Mouse (Mus musculus) CD8-positive naive resting alpha-beta T cell, adult 2 months (primary cell): ENCODE data around the gene Olfr221.

ENCODE experiments used
- DNase-seq, 2 experiments: peaks; one replicate each; pipeline ENCODE4 v3.0.0; 2022; ENCODE audit warnings: low read depth in 2 of 2, low spot score in 2 of 2

Gene Olfr221

DNA sequence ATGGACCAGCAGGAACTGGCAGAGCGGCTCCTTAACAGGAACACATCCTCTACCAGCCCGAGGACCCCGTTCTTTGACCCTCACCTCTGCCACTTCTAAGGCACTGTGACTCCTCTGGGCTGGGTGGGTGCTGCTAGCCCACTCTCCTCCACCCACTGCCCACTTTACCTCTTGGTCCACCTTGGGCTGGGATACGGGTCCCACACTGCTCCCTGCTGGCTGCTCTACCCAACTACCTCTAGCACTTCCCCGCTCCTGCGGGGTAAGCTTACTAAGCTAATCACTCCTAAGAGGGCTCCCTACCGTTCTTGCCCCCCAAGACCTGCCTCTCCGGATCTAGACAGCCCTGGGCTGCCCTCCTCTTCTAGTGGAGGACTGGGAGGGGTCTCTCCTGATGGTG, 36.0 kb downstream of the Olfr221 start:
- no peak for DNase-seq

DNA sequence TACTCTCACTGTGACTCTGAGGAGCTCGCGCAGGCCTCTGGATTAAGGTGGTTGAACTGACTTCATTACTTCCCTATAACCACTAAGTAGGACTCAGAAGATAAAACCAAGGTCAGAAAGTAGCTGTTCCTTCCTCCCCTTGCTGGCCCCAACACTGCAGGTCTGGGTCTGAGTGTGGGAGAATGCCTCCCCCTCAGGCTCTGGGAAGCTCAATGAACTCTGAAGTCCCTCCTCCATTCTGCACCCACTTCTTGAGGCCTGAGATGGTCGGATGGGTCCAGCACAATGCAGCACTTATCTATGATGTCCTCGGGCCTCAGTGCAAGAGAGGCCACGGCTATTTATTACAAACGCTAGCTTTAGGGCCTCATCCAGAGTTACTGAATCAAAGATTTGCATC, 36.6 kb downstream of the Olfr221 start:
- no peak for DNase-seq

DNA sequence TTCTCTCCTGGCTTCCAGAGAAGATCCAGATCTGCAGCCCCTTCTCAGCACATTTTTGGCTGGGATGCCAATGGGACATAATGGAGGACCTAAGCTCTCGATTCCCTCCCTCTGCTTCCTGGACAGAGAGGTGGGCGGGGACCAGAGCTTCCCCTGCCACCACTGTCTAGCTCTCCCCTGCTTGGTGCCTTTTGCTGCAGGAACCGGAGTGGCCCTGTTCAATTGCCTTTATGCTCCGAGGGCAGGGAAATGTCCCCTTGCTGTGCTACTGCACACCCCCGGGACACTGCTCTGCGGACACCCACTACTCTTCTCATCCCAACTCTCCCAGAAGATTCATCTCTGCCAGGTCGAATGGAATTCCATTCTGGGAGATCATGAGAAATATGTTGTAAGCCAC, 37.1 kb downstream of the Olfr221 start:
- no peak for DNase-seq

DNA sequence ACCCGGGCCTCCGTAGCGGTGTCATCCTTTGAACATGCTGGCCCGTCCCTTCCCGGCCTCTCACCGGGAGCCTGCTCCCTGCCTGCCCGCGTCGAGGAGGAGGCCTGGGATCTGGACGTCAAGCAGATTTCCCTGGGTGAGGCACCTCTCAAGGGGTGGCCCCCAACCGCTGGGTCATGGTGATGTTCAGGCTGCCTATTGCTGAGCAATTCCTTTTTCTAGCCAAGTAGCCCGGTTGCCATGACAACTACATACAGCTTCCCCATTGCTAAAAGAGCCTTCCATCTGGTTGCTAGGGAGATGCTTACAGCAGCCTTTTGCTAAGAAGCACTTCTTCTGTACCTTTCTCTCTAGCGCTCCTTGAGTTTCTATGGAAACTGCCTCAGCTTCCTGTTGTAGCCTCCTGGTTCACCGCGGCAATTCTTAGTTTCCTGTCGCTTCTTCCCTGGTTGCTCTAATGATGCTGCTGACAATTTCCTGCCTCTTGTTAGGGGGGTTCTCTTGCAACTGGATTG, 38.2 kb downstream of the Olfr221 start:
- peak; percentile 46 to 65 for DNase-seq

DNA sequence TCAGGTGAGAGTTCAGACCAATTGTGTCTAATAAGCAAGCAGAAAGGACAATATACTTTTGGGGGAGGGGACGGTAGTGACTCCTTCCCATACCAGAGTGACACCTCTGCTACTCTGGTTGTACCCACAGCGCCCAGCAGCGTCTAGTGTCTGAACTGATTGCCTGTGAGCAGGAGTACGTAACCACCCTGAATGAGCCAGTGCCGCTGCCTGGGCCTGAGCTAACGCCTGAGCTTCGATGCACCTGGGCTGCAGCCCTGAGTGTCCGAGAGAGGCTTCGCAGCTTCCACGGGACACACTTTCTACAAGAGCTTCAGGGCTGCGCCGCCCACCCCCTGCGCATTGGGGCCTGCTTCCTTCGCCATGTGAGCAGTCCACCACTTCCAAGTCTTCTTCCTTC, 44.8 kb downstream of the Olfr221 start:
- DNase-seq = no peak

DNA sequence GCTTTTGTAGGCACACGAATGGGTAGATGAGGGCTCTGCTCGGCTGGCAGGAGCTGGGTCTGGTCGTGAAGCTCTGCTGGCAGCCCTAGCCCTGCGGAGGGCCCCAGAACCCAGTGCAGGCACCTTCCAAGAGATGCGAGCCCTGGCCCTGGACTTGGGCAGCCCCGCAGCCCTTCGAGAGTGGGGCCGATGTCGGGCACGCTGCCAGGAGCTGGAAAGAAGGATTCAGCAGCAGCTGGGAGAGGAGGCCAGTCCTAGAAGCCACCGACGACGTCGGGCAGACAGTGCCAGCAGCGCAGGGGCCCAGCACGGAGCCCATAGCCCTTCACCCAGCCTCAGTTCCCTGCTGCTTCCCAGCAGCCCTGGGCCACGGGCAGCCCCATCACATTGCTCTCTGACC, 45.4 kb downstream of the Olfr221 start:
- no peak for DNase-seq

DNA sequence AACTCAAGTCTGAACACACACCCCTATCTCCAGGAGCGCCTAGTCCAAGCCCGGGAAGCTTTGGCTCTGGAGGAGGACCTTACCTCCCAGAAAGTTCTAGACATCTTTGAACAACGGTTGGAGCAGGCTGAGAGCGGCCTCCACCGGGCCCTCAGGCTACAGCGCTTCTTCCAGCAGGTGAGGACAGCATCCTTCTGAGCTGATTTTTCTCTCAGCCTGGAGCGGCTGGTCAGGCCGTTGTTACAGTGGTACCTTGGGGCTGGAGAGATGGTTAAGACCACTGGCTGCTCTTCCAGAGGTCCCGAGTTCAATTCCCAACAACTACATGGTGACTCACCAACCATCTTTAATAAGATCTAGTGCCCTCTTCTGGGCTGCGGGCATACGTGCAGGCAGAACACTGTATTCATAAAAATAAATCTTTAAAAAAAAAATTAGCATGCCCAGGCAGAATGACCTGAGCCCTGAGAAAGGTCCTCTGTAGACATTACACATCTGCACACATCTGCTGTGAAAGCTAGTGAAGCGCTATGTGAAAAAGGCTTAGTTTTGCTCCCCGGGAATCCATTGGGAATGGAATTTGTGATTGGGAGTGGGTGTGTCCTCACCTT, 45.9 kb downstream of the Olfr221 start:
- DNase-seq = no peak

DNA sequence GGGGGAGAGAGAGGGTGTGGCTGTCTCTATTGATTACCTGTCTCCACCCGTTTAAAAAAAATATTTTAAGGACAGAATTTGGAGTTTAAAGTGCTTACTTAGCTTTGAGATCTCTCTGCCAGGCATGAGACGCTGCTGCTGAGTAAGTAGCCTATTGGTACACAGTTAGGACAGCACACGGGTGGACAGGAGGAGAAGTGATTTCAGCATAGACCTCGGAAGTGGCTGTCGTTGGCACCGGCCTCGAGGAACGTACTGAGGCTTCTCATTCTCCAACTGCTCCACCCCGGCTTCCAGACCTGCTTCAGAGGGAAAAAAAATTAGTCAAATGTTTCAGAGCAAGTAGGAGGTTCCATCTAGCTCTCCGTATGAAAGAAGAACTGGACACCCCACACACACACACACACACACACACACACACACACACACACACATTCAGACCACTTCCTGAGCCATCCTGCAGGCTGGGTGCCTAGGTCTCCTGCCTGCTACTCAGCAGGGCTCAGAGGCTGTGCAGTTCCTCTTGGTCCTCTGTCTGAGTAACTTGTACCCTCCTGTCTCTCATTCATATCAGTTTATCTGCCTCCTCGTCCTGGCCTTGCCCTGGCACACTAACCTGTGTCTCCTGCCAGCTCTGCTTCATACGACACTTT, 46.9 kb downstream of the Olfr221 start:
- DNase-seq = no peak

DNA sequence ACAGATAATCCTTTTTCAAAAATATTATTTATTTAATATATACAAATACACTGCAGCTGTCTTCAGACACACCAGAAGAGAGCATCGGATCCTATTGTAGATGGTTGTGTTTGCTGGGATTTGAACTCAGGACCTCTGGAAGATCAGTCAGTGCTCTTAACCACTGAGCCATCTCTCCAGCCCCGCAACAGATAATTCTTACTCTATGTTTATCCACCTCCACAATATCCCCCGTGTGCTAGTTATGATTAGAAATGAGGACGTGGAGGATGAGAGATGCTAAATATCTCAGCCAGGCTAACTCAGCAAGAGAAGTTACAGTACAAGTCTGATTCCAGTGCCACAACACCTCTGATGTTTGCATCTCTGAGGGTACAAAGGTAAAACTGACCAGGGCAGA, 47.8 kb downstream of the Olfr221 start:
- DNase-seq = no peak

DNA sequence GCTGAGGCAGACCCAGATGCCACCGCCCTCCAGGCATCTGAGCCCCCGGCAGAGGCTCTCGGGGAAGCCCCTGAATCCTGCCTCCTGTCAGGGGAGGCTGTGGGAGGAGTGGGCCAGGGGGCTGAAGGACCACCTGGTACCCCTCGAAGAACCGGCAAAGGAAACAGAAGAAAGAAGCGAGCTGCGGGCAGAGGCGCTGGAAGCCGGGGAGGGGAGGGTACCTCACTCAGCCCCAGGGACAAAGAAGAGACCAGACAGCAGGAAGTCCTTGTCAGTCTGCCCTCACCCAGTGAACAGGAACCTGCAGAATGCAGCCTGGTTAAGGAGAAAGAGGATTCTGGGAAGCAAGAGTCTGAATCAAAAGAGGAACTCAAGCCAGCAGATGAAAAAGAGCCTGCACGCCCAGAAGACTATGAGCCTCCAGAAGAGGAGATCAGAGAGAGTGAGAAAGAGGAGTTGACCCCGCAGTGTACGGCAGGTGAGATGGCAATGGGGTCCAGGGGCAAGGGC, 52.7 kb downstream of the Olfr221 start:
- no peak for DNase-seq

DNA sequence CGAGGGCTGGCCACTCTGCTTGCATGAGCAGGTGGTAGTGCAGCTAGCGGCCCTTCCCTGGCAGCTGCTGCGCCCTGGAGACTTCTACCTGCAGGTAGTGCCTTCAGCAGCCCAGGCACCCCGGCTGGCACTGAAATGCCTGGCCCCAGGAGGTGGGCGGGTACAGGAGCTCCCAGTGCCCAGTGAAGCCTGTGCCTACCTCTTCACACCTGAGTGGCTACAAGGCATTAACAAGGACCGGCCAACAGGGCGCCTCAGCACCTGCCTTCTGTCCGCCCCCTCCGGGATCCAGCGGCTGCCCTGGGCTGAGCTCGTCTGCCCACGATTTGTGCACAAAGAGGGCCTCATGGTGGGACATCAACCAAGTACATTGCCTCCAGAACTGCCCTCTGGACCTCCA, 53.5 kb downstream of the Olfr221 start:
- DNase-seq = no peak

DNA sequence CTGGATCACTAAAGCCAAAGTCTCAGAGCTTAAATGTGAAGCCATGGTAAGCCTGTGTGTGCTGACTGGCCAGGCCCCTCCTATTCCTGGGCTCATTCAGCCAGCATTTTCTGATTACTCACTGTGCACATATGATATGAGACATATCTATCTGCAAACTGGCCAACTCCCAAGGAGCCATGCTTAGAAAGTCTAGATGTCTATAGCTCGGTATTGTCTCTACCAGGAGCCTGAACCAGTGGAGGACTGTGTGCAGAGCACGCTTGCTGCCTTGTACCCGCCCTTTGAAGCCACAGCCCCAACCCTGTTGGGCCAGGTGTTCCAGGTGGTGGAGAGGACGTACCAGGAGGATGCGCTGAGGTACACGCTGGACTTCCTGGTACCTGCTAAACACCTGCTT, 55.1 kb downstream of the Olfr221 start:
- no peak for DNase-seq

DNA sequence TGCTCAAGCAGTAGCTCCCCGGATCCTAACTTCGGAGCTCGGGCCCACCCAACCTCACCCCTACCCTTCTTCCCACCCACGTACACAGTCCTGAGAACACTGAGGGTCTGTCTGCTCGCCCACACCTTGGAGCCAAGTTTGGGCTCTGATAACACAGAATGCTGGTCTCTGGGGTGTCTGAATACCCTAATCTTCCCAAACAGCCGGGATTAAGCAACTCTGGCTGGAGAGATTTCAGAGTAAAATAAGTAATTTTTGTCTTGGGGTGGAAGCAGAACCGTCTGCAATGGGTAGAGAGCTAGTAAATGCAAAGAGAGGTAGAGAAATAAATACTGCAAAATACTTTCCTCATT, 56.1 kb downstream of the Olfr221 start:
- DNase-seq = no peak

DNA sequence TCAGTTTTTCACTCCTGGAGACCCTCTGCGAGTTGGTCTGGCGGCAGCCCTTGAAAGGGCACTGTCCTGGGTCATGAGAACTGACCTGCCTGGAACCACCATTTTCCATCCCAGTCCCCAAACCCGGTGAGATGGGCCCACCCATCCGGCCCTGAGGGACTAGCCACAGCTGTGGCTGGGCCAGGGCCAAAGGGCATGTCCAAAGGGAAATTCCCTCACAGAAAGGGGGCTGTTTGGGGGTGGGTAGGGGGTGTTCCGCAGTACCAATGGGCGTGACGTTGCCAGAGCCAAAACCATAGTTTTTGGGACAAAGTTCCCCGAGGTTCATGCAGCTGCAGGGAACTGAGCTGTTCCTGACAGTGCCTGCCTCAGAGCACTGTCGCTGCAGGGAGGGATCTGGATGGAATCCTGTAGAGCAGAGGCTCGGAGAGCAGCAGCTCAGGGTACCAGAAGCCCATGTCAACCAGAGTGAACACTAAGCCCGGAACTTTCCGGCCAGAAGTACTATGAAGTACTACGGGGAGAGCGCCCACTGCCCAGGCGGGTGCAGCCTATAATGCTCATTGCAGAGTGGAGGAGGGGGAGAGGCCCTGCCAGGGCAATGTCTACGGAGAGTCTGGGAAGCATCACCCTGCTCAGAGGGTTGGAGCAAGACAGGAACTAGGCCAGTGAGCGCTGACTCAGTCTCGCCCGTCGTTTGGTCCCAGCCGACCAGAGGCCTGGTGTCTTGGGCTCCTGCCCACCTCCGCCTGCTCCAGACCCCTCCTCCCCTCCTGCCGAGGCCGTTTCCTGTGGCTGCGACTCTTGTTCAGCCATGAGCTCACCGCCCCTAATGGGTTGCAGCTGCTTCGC, 56.7 kb downstream of the Olfr221 start:
- DNase-seq = no peak

DNA sequence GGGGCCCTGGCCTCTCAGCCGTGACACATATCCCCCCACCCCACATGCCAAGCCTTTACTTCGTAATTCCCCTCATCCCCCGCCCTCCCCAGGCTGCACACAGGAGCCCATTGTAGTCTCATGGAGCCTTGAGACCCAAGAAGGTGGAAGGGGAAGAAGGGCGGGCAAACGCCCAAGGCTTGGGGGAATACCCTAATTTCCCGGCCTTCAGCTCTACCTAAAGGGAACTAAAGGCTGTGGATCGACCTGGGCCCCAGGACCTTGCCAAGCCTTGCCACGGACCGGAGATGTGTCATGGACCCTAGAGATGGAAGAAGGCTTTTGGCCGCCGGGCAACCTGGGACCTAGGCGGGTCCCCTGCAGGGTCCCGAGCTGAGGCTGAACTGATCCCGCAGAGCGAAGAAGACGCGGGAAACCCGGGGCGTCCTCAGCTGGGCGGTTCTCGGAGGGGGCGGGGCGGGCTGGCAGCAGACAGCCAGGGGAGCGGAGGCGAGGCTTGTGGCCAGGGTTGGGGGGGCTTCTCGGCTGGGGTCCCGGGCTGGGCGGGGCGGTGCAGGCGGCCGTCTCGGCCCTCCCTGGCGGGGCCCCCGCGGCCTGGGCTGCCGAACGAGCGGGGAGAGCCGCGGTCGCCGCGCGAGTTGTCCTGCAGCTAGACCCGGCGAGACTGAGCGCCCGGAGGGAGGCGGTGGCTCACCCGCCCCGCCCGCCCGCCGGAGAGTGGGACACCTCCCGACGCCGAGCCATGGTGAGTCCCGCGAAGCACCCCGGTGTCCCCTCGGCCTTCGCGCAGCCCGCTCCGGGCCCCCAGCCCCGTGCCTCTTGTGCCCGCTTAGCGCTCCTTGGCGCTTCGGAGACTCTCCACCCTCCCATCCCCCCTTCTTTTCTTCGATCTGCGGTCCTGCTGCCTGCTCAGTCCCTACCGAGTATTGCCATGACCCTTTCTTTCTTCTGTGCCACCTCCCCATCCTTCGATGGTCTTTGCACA, 57.7 kb downstream of the Olfr221 start, which contains the start of gene Arhgef40:
Arhgef40 (plus strand) TSS at position 473 of the 985 bp plus-strand sequence.
- peak in 1 of 2 experiments; percentile 29 for DNase-seq
